Mouse (Mus musculus) heart, adult 8-10 months (tissue): ENCODE results near the gene Morc1. TPM values are rescaled to one million over a fixed set of nuclear protein-coding genes. Genes with fewer than 3 reads are reported as not detected.

Experiments
- DNase-seq: peaks from one replicate; pipeline ENCODE4 v3.0.0; 2022; ENCODE audit warnings: low spot score
- total RNA-seq, 4 experiments: library from RNA; stranded (reverse); gene quantifications; 2 replicates each; pipeline ENCODE4 v1.2.4; 2022

Gene Morc1
- not detected for total RNA-seq

GRCm38 (mm10) chr16:48431027-48431426, at the start of gene Morc1:
Gene Morc1, plus strand, starts transcription at chr16:48431237.
- DNase-seq, result no peak

DNA sequence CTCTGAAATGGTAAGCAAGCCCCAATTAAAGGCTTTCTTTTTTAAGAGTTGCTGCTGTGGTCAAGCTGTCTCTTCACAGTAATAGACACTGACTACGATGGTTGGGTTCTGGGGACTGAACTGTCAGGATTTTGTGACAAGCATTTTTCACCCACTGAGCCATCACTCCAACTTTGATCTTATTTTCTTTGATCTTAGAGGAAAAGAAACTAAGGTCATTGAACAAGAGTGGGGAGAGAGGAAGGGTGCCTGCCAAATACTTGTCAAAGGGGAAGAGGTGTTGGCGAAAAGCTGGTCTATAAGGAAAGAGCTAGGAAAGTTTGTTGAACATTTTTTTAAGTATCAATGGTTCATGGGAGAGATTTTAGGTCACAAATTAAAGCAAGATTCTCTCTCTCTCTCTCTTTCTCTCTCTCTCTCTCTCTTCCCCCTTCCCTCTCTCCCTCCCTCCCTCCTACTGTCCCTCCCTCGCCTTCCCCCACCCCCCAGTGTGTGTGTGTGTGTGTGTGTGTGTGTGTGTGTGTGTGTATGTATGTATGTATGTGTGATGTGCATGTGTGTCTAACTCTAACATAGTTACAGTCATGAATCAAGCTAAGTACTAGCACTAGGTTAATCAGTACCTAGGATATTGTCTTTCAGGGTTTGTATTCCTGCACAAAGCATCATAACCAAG, 47.3 kb upstream of the Morc1 start:
- no peak for DNase-seq

DNA sequence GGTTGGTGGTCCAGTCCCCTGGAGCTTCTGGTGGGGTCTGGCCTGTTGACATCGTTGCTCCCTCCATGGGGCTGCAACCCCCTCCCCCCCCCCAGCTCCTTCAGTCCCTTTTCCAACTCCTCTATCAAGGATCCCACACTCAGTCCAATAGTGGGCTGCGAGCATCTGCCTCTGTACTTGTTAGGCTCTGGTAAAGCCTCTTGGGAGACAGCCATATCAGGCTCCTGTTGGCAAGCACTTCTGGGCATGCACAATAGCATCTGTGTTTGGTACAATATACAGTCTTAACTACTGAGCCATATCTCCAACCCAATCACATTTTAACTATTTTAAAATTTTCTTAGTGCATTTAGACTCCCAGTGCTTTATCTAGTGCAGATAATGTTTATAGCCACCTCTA, 44.1 kb upstream of the Morc1 start:
- no peak for DNase-seq

DNA sequence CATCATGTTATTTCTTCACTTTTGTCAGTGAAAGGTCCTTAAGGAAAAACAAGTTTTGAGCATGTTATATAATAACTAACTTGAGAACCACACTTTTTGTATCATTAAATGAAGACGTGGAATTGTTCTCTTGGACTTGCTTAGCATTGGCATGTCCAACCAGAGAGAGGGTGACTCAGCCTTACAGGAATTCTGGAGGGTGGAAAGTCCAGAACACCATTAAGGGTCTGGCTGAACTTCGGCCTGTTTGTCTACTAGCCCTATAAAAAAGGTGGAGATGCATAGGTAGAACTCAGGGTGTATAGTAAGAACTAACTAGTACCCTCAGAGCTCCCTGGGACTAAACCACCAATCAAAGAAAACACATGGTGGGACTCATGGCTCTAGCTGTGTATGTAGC, 35.8 kb upstream of the Morc1 start:
- DNase-seq, result no peak

GRCm38 (mm10) chr16:48402963-48403362, 28.1 kb upstream of the Morc1 start:
- no peak for DNase-seq

- no peak for DNase-seq
These were observed 27.6 kb upstream of the Morc1 start for GRCm38 (mm10) chr16:48403423-48403822.

DNA sequence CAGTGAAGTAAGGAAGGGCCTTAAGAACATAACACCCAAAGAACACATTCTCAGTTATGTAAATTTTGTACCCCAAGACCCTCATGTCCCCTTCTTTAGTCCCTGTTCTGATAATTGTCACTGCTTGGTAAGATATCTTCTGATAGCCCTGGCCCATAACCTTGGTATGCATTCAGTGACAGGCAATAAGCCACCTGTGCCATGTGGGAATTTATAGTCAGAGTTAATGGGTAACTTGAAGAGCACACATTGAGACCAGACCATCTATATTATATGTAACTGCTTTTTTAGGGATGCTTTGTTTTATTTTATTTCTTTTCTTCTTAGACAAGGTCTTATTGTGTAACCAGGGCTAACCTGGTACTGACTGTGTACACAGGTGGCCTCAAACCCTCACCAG, 27.0 kb upstream of the Morc1 start:
- DNase-seq, result no peak

- DNase-seq, result no peak
These were observed 25.2 kb upstream of the Morc1 start for GRCm38 (mm10) chr16:48405674-48406403.

- DNase-seq, result no peak
These were observed 21.5 kb upstream of the Morc1 start for GRCm38 (mm10) chr16:48409580-48409979.

- DNase-seq, result no peak
These were observed 20.9 kb upstream of the Morc1 start for GRCm38 (mm10) chr16:48410125-48410524.

GRCm38 (mm10) chr16:48412246-48412645, 18.8 kb upstream of the Morc1 start, which contains the start of gene Gm5485:
Gene Gm5485, minus strand, starts transcription at chr16:48412416.
- DNase-seq, result no peak

- no peak for DNase-seq
These were observed 12.5 kb upstream of the Morc1 start for GRCm38 (mm10) chr16:48418557-48418956.

- DNase-seq, result no peak
These were observed 12.0 kb upstream of the Morc1 start for GRCm38 (mm10) chr16:48419035-48419434.

GRCm38 (mm10) chr16:48422501-48422900, 8.5 kb upstream of the Morc1 start:
- no peak for DNase-seq

GRCm38 (mm10) chr16:48424069-48424468, 7.0 kb upstream of the Morc1 start:
- no peak for DNase-seq

DNA sequence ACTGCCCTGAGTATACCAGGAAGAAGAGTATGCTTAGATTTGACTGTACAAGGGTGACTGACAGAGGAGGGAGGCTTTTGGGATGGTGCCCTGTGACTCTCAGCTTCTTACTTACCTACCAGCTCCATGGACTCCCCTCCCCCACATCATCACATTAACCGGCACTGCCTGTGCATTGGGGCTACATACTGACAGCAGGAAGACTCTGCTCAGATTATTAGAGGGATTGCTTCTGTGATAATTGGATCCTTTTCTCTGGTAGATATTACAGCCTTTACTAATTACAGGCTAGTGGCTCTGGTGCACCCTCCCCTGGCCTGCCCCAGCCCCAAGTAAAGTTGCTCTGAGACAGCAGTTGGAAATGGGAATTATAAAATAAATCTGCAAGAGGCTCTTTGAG, 1.6 kb upstream of the Morc1 start:
- DNase-seq, result no peak

DNA sequence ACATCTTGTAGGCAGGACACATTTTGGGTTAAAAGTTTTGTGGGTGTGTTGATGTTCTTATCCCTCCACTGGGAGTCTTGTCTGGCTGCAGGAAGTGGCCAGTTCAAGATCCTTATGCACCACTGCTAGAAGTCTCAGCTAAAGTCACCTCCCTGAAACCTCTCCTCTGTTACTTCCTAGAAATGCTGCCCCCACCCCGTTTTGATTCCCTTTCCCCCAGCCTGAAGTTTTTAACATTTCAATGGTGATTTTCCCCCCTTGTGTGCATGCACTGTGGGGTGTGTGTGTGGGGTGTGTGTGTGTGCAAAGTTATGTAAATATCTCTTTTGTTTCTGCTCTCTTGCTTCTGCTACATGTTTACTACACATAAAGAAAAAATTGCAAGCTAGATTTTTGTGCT, 4.4 kb downstream of the Morc1 start:
- DNase-seq, result no peak

GRCm38 (mm10) chr16:48437476-48437875, 6.4 kb downstream of the Morc1 start:
- DNase-seq, result no peak

DNA sequence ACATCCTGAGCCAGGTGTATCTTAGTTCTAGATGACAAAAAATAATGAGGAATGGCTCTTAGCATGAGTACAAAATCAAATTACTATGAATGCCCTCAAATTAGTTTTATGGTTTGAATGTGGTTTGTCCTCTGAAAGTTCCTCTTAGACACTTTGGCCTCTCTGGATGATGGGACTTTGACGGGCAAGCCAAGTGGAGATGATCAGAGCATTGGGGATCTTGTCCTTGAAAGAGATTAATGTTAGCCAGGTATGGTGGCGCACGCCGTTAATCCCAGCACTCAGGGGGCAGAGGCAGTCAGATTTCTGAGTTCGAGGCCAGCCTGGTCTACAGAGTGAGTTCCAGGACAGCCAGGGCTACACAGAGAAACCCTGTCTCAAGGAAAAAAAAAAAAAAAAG, 13.6 kb downstream of the Morc1 start:
- no peak for DNase-seq

DNA sequence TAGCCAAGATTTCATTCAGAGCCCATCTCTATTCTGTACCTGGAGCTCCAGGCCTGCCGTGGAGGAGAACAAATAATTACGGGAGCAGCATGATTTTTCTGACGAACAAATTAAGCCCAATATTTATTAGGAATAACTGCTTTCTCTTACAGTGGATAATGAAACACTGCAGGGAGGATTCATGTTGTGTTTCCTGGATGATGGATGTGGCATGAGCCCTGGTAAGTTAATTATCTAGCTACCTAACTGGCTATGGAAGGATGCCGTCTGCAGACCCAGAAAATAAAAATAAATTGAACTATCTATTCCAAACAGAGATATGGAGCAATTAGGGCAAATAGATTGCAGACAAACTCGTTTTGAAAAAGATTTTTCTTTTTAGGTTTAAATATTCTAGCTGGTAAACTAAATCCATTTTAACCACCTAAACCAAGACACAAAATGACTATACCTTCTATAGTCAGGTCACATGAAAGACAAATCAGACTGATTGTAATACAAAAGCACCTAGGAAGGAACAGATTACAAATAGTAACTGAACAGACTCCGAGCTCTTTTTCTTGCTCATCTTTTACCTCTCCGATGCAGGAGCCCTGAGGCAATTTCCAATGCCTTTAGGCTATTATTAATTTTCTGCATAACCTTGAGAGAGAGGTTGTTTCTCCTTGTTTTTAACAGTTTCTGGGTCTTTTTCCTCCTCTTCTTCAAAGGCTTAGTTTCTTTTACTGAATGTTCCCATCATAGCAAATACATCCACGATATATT, 15.3 kb downstream of the Morc1 start:
- DNase-seq, result no peak

- no peak for DNase-seq
These were observed 22.2 kb downstream of the Morc1 start for GRCm38 (mm10) chr16:48453264-48453663.

- no peak for DNase-seq
These were observed 42.4 kb downstream of the Morc1 start for GRCm38 (mm10) chr16:48473396-48473795.
